Mouse (Mus musculus): ENCODE measurements at regions not wholly inside any gene's neighbourhood (a gene's known extent, or its start where the extent isn't known, plus 50 kb on each side); places are given as distances from the start of the nearest gene placed in this dataset.

DNA sequence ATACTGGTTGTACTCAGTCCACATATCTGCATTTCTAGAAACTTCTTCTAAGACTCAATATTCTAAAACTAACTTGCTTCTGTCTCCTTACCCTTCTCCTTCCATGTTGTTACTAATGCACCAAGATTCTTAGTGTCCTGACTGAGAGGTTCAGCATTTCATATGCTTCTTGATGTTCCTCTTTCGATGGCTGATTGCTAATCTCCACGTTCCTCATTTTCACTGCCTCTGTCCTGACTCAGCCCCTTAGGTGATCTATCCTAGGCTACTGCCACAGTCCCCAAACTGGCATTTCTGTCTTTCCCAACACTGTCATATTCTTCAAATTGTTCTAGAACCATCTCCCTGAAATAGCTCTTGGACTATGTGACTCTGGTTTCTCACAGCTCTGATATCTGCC lies 315.4 kb downstream of the Wdr72 start:
- TF ChIP-seq CTCF (IDR thresholded peaks at IDR 0.05; ENCODE audit: control insufficient read depth, insufficient read depth, low read length): no peak
- no peak for TF ChIP-seq POLR2A (IDR thresholded peaks at IDR 0.05; ENCODE audit: borderline replicate concordance, control insufficient read depth, low read depth, low read length)

Data from bone marrow, adult 2 months (tissue).